Mouse (Mus musculus) cerebellum, adult 2 months (tissue): ENCODE results near the gene Aldob. TPM values are rescaled to one million over a fixed set of nuclear protein-coding genes. Genes with fewer than 3 reads are reported as not detected.

ENCODE experiments used
- DNase-seq, 2 experiments: peaks; one replicate each; pipeline ENCODE4 v3.0.0; 2021
- H3K27ac ChIP-seq: fragments of 200-500 bp; 2 replicates; pipeline ENCODE4 v1.5.1; 2012; ENCODE audit warnings: low read length, control low read depth, inconsistent platforms; ENCODE audit not compliant: insufficient read depth
- H3K27me3 ChIP-seq: fragments of 200-500 bp; 2 replicates; pipeline ENCODE4 v1.6.1; 2012; ENCODE audit warnings: inconsistent platforms, mild to moderate bottlenecking, low read length, moderate library complexity; ENCODE audit not compliant: control insufficient read depth, insufficient read depth
- H3K4me1 ChIP-seq: fragments of 200-500 bp; 2 replicates; pipeline ENCODE4 v1.6.1; 2011; ENCODE audit warnings: low read length; ENCODE audit not compliant: control insufficient read depth, insufficient read depth
- H3K4me3 ChIP-seq: fragments of 200-500 bp; replicated peaks from 2 replicates; pipeline ENCODE3; 2011; ENCODE audit warnings: mild to moderate bottlenecking, low read depth, low read length, control low read depth; ENCODE audit not compliant: insufficient read depth
- CTCF ChIP-seq: fragments of 200-500 bp; IDR thresholded peaks from 2 replicates; pipeline ENCODE4 v1.5.1; 2011; ENCODE audit warnings: low read depth, mild to moderate bottlenecking, control low read depth, low read length, moderate library complexity, borderline replicate concordance; ENCODE audit not compliant: insufficient read depth
- POLR2A ChIP-seq: fragments of 200-500 bp; IDR thresholded peaks from 2 replicates; pipeline ENCODE4 v1.6.1; 2011; ENCODE audit warnings: low read length, control low read depth, borderline replicate concordance; ENCODE audit not compliant: insufficient read depth
- WGBS: fragments of 180-500 bp; shearing (Covaris S2); methylation state at CpG from one replicate; pipeline ENCODE4 v1.1.7; 2018; 5-methylcytosine and 5-hydroxymethylcytosine counted together
- polyA plus RNA-seq: library from polyadenylated mRNA; depleted of rRNA; stranded (reverse); fragments of >200 nt; gene quantifications from 2 replicates; pipeline ENCODE4 v1.2.3, GENCODE M21; 2012; rRNA removed

The Aldob gene
- 3.4 and 3.8 TPM in 2 replicates for polyA plus RNA-seq

DNA sequence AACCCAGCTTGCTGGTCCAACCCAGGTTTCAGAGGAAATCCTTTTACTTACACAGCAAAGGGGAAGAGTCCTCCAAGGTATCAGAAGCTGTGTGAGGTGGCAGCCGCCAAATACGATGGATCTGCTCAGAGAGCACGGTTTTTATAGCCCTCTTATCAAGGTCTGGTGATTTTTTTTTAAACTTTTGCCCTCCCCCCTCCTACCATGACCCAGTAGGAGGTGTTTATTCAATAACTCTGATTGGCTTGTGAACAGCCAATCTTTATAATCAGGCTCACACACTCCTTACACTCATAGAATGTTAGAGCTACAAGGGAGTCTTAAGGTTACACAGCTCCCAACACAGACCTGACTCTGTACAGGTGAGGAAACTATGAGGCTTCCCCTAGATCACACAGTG is at the start of gene Aldob:
Gene Aldob, minus strand, starts transcription at position 164 of the 400 bp plus-strand sequence.
- TF ChIP-seq CTCF (no peak), POLR2A (no peak)
- 60% methylated on average over 3 of the region's 3 CpGs for WGBS
- Histone ChIP-seq H3K27ac (no peak within 1 kb of the TSS), H3K4me3 (no peak within 1 kb of the TSS), H3K4me1 (no peaks in the 10 kb centered on the region), H3K27me3 (no peaks in the 10 kb centered on the region)
- no peak for DNase-seq

DNA sequence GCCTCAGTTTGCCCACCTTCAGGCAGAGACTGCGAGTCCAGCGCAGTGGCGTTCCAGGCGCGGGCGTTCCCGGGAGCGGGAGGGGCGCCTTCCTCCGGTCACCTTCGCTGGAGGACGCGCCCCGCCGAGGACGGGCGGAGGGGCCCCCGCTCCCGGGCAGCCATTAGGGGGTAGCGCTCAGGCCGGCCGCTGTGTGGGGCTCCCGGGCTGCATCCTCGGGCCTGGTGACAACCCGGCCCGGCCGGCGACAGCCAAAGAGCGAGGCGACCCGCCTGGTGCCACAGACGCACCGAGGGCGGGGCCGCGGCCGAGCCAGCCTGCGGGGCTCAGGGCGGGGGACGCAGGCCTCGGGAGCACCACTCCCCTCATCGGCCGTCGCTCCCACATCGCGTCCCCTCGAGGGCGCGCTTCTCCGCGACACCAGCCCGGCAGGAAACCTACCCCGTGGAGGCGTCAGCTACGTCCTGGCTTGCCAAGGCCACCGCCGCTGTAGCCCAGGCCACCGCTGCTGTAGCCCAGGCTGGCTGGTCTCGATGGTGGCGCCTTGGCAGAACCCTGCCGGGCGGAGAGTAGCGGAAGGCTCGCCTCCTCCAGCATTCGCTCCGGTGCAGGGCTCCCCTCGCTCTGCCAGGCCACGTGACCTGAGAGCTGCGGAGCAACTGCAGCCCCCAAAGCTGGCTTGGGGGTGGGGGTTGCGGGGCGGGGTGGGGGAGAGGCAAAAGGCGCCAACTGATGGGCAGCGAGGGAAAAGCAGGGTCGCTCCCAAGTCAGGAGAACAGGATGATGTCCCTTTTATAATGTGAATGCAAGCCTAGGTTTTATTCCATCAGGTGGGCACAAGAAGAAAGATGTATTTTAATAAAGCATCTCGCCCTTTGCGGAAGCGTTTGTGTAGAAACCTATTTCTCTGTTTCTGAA is 48.1 kb upstream of the Aldob start, which contains the start of gene Tmem246:
Gene Tmem246, minus strand, starts transcription at position 694 of the 918 bp plus-strand sequence.
- Histone ChIP-seq H3K4me3 (peak within 1 kb of the TSS; percentile 74), H3K27ac (peak within 1 kb of the TSS; percentile 90), H3K27me3 (no peaks in the 10 kb centered on the region), H3K4me1 (no peaks in the 10 kb centered on the region; the same call in 1 of the 2 replicates)
- WGBS = under 1% methylated on average over 77 of the region's 77 CpGs
- no peak for TF ChIP-seq CTCF
- TF ChIP-seq POLR2A = peak; percentile 52; the same call in 1 of the 2 replicates
- DNase-seq = peak; percentile 85 to 89

DNA sequence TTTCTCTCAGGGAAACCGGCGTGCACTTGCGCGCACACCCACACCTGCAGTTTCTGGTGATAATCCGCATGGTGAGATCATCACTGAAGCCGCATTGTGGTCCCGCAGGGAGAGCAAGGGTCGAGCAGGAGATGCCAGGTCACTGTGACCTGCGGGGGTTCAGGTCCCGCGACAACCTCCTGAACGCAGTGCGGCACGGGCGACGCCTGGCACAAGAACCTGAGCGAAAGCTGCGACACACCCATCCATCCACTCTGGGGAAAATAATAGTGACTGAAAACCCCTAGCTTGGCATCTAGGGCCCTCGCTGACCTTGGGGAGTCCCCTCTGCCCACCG is 47.5 kb upstream of the Aldob start:
- peak in 1 of 2 experiments; percentile 69 for DNase-seq
- H3K4me3 ChIP-seq = peak overlapping the region; percentile 74
- peak overlapping the region; percentile 90 for H3K27ac ChIP-seq
- under 1% methylated on average over 20 of the region's 20 CpGs for WGBS
- H3K27me3 ChIP-seq = no peaks in the 10 kb centered on the region
- TF ChIP-seq POLR2A (no peak), CTCF (no peak)
- no peaks in the 10 kb centered on the region; the same call in 1 of the 2 replicates for H3K4me1 ChIP-seq

DNA sequence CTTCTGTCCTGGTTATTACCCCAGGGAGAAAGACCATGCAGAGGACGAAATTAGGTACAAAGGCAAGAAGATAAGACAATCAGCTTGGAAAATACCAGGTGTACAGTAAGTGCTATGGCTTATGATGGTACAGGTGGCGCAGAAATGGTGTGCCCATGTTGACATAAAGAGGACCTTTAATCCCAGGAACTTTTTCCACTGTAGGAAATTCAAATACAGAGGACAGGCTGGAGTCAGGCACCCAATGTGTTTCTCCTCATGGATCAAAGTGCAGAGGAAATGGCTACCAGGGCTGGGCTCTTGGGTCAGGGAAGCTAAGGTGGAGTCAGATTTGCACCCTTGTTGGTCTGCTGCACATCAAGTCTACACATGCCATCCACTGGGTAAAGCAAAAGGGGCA is 40.8 kb upstream of the Aldob start:
- H3K27me3 ChIP-seq = no peaks in the 10 kb centered on the region
- H3K27ac ChIP-seq = no peak overlapping the region
- H3K4me3 ChIP-seq = no peak overlapping the region
- no peak for DNase-seq
- TF ChIP-seq CTCF = no peak
- TF ChIP-seq POLR2A = no peak
- WGBS = 95% methylated on average over 2 of the region's 2 CpGs
- H3K4me1 ChIP-seq = no peaks in the 10 kb centered on the region; the same call in 1 of the 2 replicates

DNA sequence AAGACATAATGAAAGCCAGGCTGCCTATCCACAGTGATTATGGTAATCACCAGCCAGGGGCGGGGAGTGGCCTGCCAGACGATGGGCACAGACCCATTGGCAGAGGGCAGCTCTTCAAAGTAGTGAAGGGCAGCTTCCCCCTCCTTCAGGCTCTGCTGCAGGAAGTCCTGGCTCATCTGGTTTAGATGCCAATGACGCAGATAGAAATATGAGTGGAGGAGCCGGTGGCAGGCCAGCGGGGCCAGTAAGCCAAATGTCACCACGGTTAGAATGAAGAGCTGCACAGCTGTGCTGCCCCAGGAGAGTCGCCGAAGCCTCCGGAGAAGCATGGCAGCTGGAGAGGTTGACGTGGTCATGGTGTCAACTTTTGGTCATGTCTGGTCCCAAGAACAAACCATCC is 37.5 kb upstream of the Aldob start:
- TF ChIP-seq POLR2A (no peak), CTCF (no peak)
- H3K4me3 ChIP-seq = no peak overlapping the region
- no peak overlapping the region for H3K27ac ChIP-seq
- DNase-seq = no peak
- no peaks in the 10 kb centered on the region for H3K4me1 ChIP-seq
- WGBS = 53% methylated on average over 10 of the region's 10 CpGs
- H3K27me3 ChIP-seq = no peaks in the 10 kb centered on the region

DNA sequence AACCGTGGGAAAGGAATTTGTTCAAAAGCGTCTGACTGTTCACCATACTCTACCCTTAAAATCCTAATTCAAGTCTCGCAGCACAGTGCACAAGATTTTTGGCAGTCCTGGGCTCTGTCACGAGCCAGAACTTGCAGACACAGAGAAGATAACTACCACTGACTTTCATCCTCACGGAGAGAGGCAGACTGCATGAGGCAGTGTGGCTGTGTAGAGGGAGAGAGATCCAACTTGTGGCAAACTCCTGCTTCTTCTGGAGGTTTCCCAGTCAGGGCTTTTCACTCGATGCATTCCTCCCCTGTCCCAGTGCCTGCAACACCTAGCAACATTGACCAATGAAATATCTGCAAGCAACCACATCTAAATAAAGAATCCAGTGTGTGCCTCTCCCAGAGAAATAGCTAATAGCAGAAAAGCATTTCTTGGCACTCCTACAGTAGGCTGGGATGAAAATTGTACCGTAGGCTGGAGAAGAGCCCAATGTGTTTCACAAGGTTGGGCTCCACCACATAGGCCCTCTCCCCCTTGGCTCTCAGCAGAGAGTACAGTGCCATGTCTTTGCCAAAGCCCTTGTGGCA is 36.3 kb upstream of the Aldob start:
- Histone ChIP-seq H3K4me3 (no peak overlapping the region), H3K27me3 (no peaks in the 10 kb centered on the region), H3K27ac (no peak overlapping the region), H3K4me1 (no peaks in the 10 kb centered on the region)
- TF ChIP-seq CTCF = no peak
- TF ChIP-seq POLR2A = no peak
- WGBS = 37% methylated on average over 7 of the region's 7 CpGs
- no peak for DNase-seq

DNA sequence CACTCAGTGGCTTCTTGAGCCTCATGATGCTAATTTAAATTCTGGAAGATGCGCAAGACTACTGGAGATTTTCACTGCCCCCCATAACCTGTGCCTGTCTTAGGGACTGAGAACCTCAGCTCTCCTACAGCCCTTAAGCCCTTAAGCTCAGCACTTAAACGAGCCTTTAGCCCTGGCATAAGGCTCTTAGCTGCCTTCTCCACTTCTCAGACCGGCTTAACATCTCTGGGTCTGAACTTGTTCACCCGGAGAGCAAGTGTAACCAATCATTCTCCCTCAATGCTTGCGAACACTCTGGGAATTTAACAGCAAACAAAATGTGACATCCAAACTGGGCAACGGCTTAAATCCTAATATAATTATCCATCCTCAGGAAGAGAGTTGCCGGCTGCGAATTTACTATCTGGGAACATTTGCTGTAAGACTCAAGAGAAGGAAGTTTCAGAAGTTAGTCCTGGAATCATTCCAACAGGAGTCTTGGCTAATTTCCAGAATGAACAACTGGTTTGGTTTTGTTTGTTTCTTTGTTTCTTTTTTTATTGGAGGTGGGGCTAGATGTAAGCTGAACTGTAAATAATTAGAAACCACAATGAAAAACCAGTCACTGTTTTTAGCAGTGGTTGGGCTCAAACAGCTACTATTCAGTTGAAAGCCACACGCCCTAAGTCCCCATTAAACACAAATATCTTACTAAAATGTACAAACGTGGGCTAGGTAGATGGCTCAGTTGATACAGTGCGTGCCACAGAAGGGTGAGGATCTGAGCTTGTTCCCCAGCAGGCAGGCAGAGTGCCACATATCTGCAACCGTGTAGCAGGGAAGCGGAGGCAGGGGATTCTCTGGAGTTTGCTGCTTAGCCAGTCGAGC is 34.9 kb upstream of the Aldob start:
- TF ChIP-seq CTCF = no peak
- no peak for TF ChIP-seq POLR2A
- no peaks in the 10 kb centered on the region for H3K4me1 ChIP-seq
- H3K27me3 ChIP-seq = no peaks in the 10 kb centered on the region
- WGBS = 25% methylated on average over 14 of the region's 14 CpGs
- no peak overlapping the region for H3K27ac ChIP-seq
- DNase-seq = no peak
- no peak overlapping the region for H3K4me3 ChIP-seq
